Mouse (Mus musculus): Measurements from ENCODE around the gene Mrpl21. TPM values are rescaled to one million over a fixed set of nuclear protein-coding genes. Genes with fewer than 3 reads are reported as not detected.
A peak's percentile ranks its signal among the peaks of the same experiment; 100 is the strongest.

Mrpl21 gene
- total RNA-seq, 1 experiment, result 105 TPM

- in situ Hi-C loops (cut with MboI; ENCODE audit: low sequenced_read_pairs in 2 of 2, unreplicated experiment in 2 of 2), result no loop called here
- H3K27ac ChIP-seq (ENCODE audit: insufficient read depth, low read depth, low read length, poor library complexity, severe bottlenecking), result 0 out of 2 replicates have a peak overlapping the region, but pooled peaks have one; percentile 14
- peak overlapping the region; percentile 40; the same call in 1 of the 2 replicates for H3K9ac ChIP-seq (ENCODE audit: insufficient read depth, low read depth, low read length, poor library complexity, severe bottlenecking)
- no peaks in the 10 kb centered on the region for H3K36me3 ChIP-seq (ENCODE audit: control insufficient read depth, insufficient read depth, low read length, poor library complexity, severe bottlenecking)
- TF ChIP-seq ZNF384 (IDR thresholded peaks at IDR 0.05; ENCODE audit: low read depth, low read length) (no peak), MAFK (IDR thresholded peaks at IDR 0.05; ENCODE audit: insufficient read depth, low read depth, low read length) (no peak), CHD2 (IDR thresholded peaks at IDR 0.05; ENCODE audit: low read depth, low read length) (no peak), ZC3H11A (IDR thresholded peaks at IDR 0.05; ENCODE audit: borderline replicate concordance, low read depth, low read length) (no peak), HCFC1 (IDR thresholded peaks at IDR 0.05; ENCODE audit: borderline replicate concordance, insufficient read depth, low read length) (no peak)
- no peak for DNase-seq (ENCODE audit: low read depth, low spot score)
- peaks cover 0 to 16% of the 10 kb centered on the region in 2 experiments; a peak in 3 of 4 replicates for H3K4me1 ChIP-seq (ENCODE audit: control insufficient read depth in 2 of 2, insufficient read depth in 2 of 2, low read length in 2 of 2, poor library complexity in 1 of 2)
- H3K4me3 ChIP-seq (ENCODE audit: insufficient read depth in 1 of 2, low read depth in 1 of 2, low read length in 2 of 2, poor library complexity in 1 of 2, severe bottlenecking in 1 of 2), result peak overlapping the region; percentile 31 to 81
- no peaks in the 10 kb centered on the region for H3K9me3 ChIP-seq (ENCODE audit: control insufficient read depth, insufficient read depth, low read depth, low read length)
These were observed 43.2 kb downstream of the Mrpl21 start for GRCm38 (mm10) chr19:3325771-3326478.

DNA sequence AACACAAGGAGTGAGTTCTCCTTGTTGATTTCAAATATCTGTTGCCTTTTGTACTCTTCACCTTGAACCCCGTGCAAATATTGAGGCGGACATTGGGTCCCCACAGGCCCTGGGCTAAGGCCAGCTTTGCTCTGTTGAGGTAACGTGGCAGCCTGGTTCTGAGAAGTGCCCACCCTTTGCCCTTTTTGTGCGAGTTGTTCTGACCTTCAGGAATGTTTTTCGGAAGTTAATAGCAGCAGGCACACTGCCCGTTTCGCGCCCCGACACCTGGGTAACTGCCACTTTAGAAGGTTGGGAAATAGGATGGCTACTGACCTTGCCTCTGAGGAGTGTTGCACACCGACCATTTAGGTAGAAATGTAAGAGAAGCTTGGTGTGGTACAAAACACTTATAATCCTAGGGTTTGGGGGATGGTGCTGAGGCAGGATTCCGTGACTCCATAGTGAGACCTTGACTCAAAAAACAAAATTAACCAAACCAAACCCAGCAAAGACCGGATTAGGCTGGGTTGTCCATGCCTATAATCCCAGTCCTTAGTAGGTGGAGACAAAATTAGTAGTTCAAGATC is 43.9 kb downstream of the Mrpl21 start:
- in situ Hi-C loops (cut with MboI; ENCODE audit: low sequenced_read_pairs in 2 of 2, unreplicated experiment in 2 of 2), result no loop called here
- no peaks in the 10 kb centered on the region for H3K36me3 ChIP-seq (ENCODE audit: control insufficient read depth, insufficient read depth, low read length, poor library complexity, severe bottlenecking)
- no peak overlapping the region for H3K4me3 ChIP-seq (ENCODE audit: insufficient read depth in 1 of 2, low read depth in 1 of 2, low read length in 2 of 2, poor library complexity in 1 of 2, severe bottlenecking in 1 of 2)
- no peaks in the 10 kb centered on the region for H3K9me3 ChIP-seq (ENCODE audit: control insufficient read depth, insufficient read depth, low read depth, low read length)
- no peak overlapping the region for H3K9ac ChIP-seq (ENCODE audit: insufficient read depth, low read depth, low read length, poor library complexity, severe bottlenecking)
- DNase-seq (ENCODE audit: low read depth, low spot score), result no peak
- TF ChIP-seq HCFC1 (IDR thresholded peaks at IDR 0.05; ENCODE audit: borderline replicate concordance, insufficient read depth, low read length), result no peak
- no peak for TF ChIP-seq ZC3H11A (IDR thresholded peaks at IDR 0.05; ENCODE audit: borderline replicate concordance, low read depth, low read length)
- TF ChIP-seq MAFK (IDR thresholded peaks at IDR 0.05; ENCODE audit: insufficient read depth, low read depth, low read length), result no peak
- TF ChIP-seq ZNF384 (IDR thresholded peaks at IDR 0.05; ENCODE audit: low read depth, low read length), result no peak
- TF ChIP-seq CHD2 (IDR thresholded peaks at IDR 0.05; ENCODE audit: low read depth, low read length), result no peak
- no peak overlapping the region for H3K27ac ChIP-seq (ENCODE audit: insufficient read depth, low read depth, low read length, poor library complexity, severe bottlenecking)
- peaks cover 0 to 16% of the 10 kb centered on the region in 2 experiments; a peak in 3 of 4 replicates for H3K4me1 ChIP-seq (ENCODE audit: control insufficient read depth in 2 of 2, insufficient read depth in 2 of 2, low read length in 2 of 2, poor library complexity in 1 of 2)

- H3K4me1 ChIP-seq (ENCODE audit: control insufficient read depth in 2 of 2, insufficient read depth in 2 of 2, low read length in 2 of 2, poor library complexity in 1 of 2), result peaks cover 0 to 7% of the 10 kb centered on the region in 2 experiments; a peak in 2 of 4 replicates
- in situ Hi-C loops (cut with MboI; ENCODE audit: low sequenced_read_pairs in 2 of 2, unreplicated experiment in 2 of 2), result no loop called here
- no peaks in the 10 kb centered on the region for H3K9me3 ChIP-seq (ENCODE audit: control insufficient read depth, insufficient read depth, low read depth, low read length)
- DNase-seq (ENCODE audit: low read depth, low spot score), result no peak
- H3K9ac ChIP-seq (ENCODE audit: insufficient read depth, low read depth, low read length, poor library complexity, severe bottlenecking), result no peak overlapping the region
- no peak overlapping the region for H3K4me3 ChIP-seq (ENCODE audit: insufficient read depth in 1 of 2, low read depth in 1 of 2, low read length in 2 of 2, poor library complexity in 1 of 2, severe bottlenecking in 1 of 2)
- no peak for TF ChIP-seq ZC3H11A (IDR thresholded peaks at IDR 0.05; ENCODE audit: borderline replicate concordance, low read depth, low read length)
- no peak for TF ChIP-seq MAFK (IDR thresholded peaks at IDR 0.05; ENCODE audit: insufficient read depth, low read depth, low read length)
- no peak for TF ChIP-seq ZNF384 (IDR thresholded peaks at IDR 0.05; ENCODE audit: low read depth, low read length)
- no peak for TF ChIP-seq HCFC1 (IDR thresholded peaks at IDR 0.05; ENCODE audit: borderline replicate concordance, insufficient read depth, low read length)
- no peak for TF ChIP-seq CHD2 (IDR thresholded peaks at IDR 0.05; ENCODE audit: low read depth, low read length)
- H3K27ac ChIP-seq (ENCODE audit: insufficient read depth, low read depth, low read length, poor library complexity, severe bottlenecking), result no peak overlapping the region
- no peaks in the 10 kb centered on the region for H3K36me3 ChIP-seq (ENCODE audit: control insufficient read depth, insufficient read depth, low read length, poor library complexity, severe bottlenecking)
These were observed 50.5 kb downstream of the Mrpl21 start for GRCm38 (mm10) chr19:3333247-3333646.

DNA sequence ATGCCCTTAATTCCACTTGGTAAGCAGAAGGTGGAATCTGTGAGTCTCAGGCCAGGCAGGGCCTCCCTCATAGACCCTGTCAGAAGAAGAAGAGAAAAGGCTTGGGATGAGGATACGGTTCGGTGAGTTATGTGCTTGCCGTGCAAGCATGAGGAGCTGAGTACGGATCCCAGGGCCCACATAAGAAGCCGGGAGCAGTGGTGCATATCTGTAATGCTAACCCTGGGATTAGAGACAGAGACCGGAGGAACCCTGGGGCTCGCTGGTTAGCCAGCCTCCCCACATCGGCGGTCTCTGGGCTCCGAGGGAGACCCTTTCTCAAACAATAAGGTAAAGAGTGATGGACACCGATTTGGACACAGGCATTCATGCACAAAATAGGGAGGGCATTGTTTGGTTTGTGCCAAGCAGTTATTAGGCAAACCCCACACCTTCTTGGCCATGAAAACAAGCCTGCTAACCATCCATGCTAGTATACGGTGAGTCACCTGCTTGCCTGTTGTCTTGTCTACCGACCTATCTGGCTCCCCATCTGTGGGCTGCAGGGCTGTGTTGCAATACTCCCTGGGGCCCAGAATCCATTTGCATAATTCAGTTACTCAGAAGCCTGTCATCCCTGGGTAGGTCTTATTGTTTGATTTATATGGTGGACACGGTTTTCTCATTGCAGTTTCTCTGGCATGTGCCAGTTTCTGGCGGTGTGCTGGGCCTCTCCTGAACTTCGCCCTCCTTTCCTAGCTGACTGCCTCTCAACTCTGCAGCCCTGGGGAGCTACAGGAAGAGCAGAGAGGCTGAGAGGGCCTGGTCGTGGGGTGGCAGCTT is 51.2 kb downstream of the Mrpl21 start:
- no peak for TF ChIP-seq ZC3H11A (IDR thresholded peaks at IDR 0.05; ENCODE audit: borderline replicate concordance, low read depth, low read length)
- no peak for TF ChIP-seq MAFK (IDR thresholded peaks at IDR 0.05; ENCODE audit: insufficient read depth, low read depth, low read length)
- TF ChIP-seq ZNF384 (IDR thresholded peaks at IDR 0.05; ENCODE audit: low read depth, low read length), result no peak
- TF ChIP-seq CHD2 (IDR thresholded peaks at IDR 0.05; ENCODE audit: low read depth, low read length), result no peak
- TF ChIP-seq HCFC1 (IDR thresholded peaks at IDR 0.05; ENCODE audit: borderline replicate concordance, insufficient read depth, low read length), result no peak
- in situ Hi-C loops (cut with MboI; ENCODE audit: low sequenced_read_pairs in 2 of 2, unreplicated experiment in 2 of 2), result no loop called here
- no peak overlapping the region for H3K9ac ChIP-seq (ENCODE audit: insufficient read depth, low read depth, low read length, poor library complexity, severe bottlenecking)
- DNase-seq (ENCODE audit: low read depth, low spot score), result no peak
- H3K27ac ChIP-seq (ENCODE audit: insufficient read depth, low read depth, low read length, poor library complexity, severe bottlenecking), result no peak overlapping the region
- no peaks in the 10 kb centered on the region for H3K9me3 ChIP-seq (ENCODE audit: control insufficient read depth, insufficient read depth, low read depth, low read length)
- no peak overlapping the region for H3K4me3 ChIP-seq (ENCODE audit: insufficient read depth in 1 of 2, low read depth in 1 of 2, low read length in 2 of 2, poor library complexity in 1 of 2, severe bottlenecking in 1 of 2)
- peaks cover 0 to 7% of the 10 kb centered on the region in 2 experiments; a peak in 2 of 4 replicates for H3K4me1 ChIP-seq (ENCODE audit: control insufficient read depth in 2 of 2, insufficient read depth in 2 of 2, low read length in 2 of 2, poor library complexity in 1 of 2)
- H3K36me3 ChIP-seq (ENCODE audit: control insufficient read depth, insufficient read depth, low read length, poor library complexity, severe bottlenecking), result no peaks in the 10 kb centered on the region
